Mouse (Mus musculus) left cerebral cortex, adult 18-20 months (tissue): Measurements from ENCODE around the gene Cep55. TPM values are rescaled to one million over a fixed set of nuclear protein-coding genes. Genes with fewer than 3 reads are reported as not detected.

Experiments
- DNase-seq, 2 experiments: peaks; one replicate each; pipeline ENCODE4 v3.0.0; 2021 to 2022; ENCODE audit warnings: low spot score in 2 of 2, mixed read lengths in 1 of 2
- total RNA-seq, 2 experiments: library from RNA; stranded (reverse); gene quantifications; 2 replicates each; pipeline ENCODE4 v1.2.3; 2021

Gene Cep55
- total RNA-seq, 2 experiments from 2014 or later = not detected

GRCm38 (mm10) chr19:38096231-38096630 is 41.4 kb downstream of the Cep55 start:
- DNase-seq = no peak

GRCm38 (mm10) chr19:38096858-38097758 is 42.3 kb downstream of the Cep55 start, which contains the start of gene Ffar4:
TSS of gene Ffar4 (plus strand) at chr19:38097071.
- no peak for DNase-seq

- DNase-seq = no peak
Observed at GRCm38 (mm10) chr19:38107871-38108270, 53.1 kb downstream of the Cep55 start.

GRCm38 (mm10) chr19:38109506-38110242 is 54.9 kb downstream of the Cep55 start:
- DNase-seq = no peak

GRCm38 (mm10) chr19:38111056-38111455 is 56.2 kb downstream of the Cep55 start:
- no peak for DNase-seq

- DNase-seq = no peak
Observed at GRCm38 (mm10) chr19:38112575-38112974, 57.8 kb downstream of the Cep55 start.

GRCm38 (mm10) chr19:38114834-38115491 is 60.2 kb downstream of the Cep55 start:
- no peak for DNase-seq

- no peak for DNase-seq
Observed at GRCm38 (mm10) chr19:38120123-38120760, 65.4 kb downstream of the Cep55 start.

GRCm38 (mm10) chr19:38123921-38124320 is 69.1 kb downstream of the Cep55 start:
- DNase-seq = no peak

Other genes starting within 250 kb of the Cep55 start
- 1 to 10 TPM; 5.3 TPM for gene Myof, start 11.4 kb upstream of the Cep55 start, total RNA-seq
- not detected for gene Ffar4, start 42.1 kb downstream of the Cep55 start, total RNA-seq
- gene Rbp4, start 70.3 kb downstream of the Cep55 start, total RNA-seq = 10 to 100 TPM; 20.7 to 21.3 TPM
- gene Pde6c, start 77.8 kb downstream of the Cep55 start, total RNA-seq = under 1 TPM; 0.12 to 0.26 TPM
- gene Fra10ac1, start 169.1 kb downstream of the Cep55 start, total RNA-seq = 10 to 100 TPM; 13.5 to 13.6 TPM
- gene Lgi1, start 209.5 kb downstream of the Cep55 start, total RNA-seq = 100 to 1,000 TPM; 130 to 135 TPM